Mouse (Mus musculus): ENCODE measurements around the gene Pdcd2l. TPM values are rescaled to one million over a fixed set of nuclear protein-coding genes. Genes with fewer than 3 reads are reported as not detected.
"Not testable (repeated sequence)": the region's sequence is repeated elsewhere in the genome, so short reads cannot be mapped to it uniquely, and the experiment has no call there.

Pdcd2l gene
- polyA plus RNA-seq, 1 experiment from 2014 or later: 53.6 TPM

DNA sequence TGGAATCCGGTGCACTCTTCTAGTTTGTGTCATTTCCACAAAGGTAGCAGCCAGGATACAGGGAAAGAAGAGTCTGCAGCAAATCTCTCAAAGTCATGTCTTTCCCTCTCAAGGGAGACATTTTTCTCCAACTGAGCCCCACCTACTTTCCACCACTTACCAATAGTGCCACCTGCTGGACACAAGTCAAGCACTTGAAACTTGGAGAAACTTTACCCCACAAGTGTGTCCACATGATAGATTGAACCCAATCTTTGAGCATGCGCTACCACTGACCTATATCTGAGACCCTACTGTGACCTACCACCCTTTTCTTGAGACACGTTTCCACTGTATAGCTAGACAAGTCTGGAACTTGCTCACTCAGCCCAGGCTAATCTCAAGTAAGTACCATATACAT, 1.9 kb upstream of the Pdcd2l start:
- H3K4me1 ChIP-seq (ENCODE audit: control insufficient read depth, insufficient read depth, low read length): peaks cover 2% of the 10 kb centered on the region; the same call in 1 of the 2 replicates
- no peak overlapping the region for H3K4me3 ChIP-seq (replicated peaks; ENCODE audit: low read length)
- WGBS: 42% methylated on average over 3 of the region's 3 CpGs
- no peaks in the 10 kb centered on the region for H3K9me3 ChIP-seq (replicated peaks; ENCODE audit: control insufficient read depth, low read length)
- no peak overlapping the region for H3K27ac ChIP-seq (ENCODE audit: low read length)
- H3K36me3 ChIP-seq (ENCODE audit: control insufficient read depth, insufficient read depth, low read length): peaks cover 24% of the 10 kb centered on the region
- ATAC-seq (ENCODE audit: insufficient read depth, low FRiP score): no peak
- no peak overlapping the region for H3K4me2 ChIP-seq (ENCODE audit: low read depth, low read length)
- no peaks in the 10 kb centered on the region for H3K27me3 ChIP-seq (ENCODE audit: control insufficient read depth, insufficient read depth, low read length)
- H3K9ac ChIP-seq (ENCODE audit: low read length): no peak overlapping the region

GRCm38 (mm10) chr7:34195632-34196031, 829 bp downstream of the Pdcd2l start:
- H3K4me2 ChIP-seq (ENCODE audit: low read depth, low read length): peak overlapping the region; percentile 87
- peak overlapping the region; percentile 95 for H3K9ac ChIP-seq (ENCODE audit: low read length)
- H3K4me3 ChIP-seq (replicated peaks; ENCODE audit: low read length): peak overlapping the region; percentile 96
- peak; percentile 27; the same call in 1 of the 2 replicates for ATAC-seq (ENCODE audit: insufficient read depth, low FRiP score)
- H3K27ac ChIP-seq (ENCODE audit: low read length): peak overlapping the region; percentile 80; the same call in 1 of the 2 replicates
- H3K36me3 ChIP-seq (ENCODE audit: control insufficient read depth, insufficient read depth, low read length): peaks cover 11% of the 10 kb centered on the region
- 45% methylated on average over 3 of the region's 3 CpGs for WGBS
- H3K4me1 ChIP-seq (ENCODE audit: control insufficient read depth, insufficient read depth, low read length): peaks cover 2% of the 10 kb centered on the region; the same call in 1 of the 2 replicates
- H3K27me3 ChIP-seq (ENCODE audit: control insufficient read depth, insufficient read depth, low read length): no peaks in the 10 kb centered on the region
- no peaks in the 10 kb centered on the region for H3K9me3 ChIP-seq (replicated peaks; ENCODE audit: control insufficient read depth, low read length)

DNA sequence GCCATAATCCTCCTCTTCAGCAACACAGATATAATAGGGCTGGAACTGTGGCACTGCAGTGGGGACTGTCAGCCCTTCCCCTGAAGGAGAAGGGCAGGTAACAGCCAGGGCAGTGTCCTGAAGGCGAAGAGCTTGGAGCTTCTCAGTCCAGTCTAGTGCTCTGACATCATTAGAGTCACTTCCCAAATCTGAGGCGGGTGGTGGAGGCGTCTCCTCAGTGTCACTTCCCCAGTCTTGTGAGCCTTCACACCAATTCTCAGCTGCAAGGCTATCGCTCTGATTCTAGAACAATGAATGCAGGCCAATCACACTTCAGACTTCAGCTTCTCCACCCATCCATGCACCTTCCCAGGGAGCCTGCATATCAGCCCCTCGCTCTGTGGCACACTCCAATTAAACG, 3.6 kb downstream of the Pdcd2l start:
- Histone ChIP-seq H3K4me3 (replicated peaks; ENCODE audit: low read length) (no peak overlapping the region), H3K4me1 (ENCODE audit: control insufficient read depth, insufficient read depth, low read length) (peaks cover 2% of the 10 kb centered on the region; the same call in 1 of the 2 replicates), H3K9me3 (replicated peaks; ENCODE audit: control insufficient read depth, low read length) (no peaks in the 10 kb centered on the region), H3K27me3 (ENCODE audit: control insufficient read depth, insufficient read depth, low read length) (no peaks in the 10 kb centered on the region), H3K27ac (ENCODE audit: low read length) (no peak overlapping the region), H3K9ac (ENCODE audit: low read length) (no peak overlapping the region), H3K36me3 (ENCODE audit: control insufficient read depth, insufficient read depth, low read length) (peaks cover 19% of the 10 kb centered on the region), H3K4me2 (ENCODE audit: low read depth, low read length) (no peak overlapping the region)
- WGBS: 92% methylated on average over 6 of the region's 6 CpGs
- no peak for ATAC-seq (ENCODE audit: insufficient read depth, low FRiP score)

GRCm38 (mm10) chr7:34189376-34189989, 7.0 kb downstream of the Pdcd2l start:
- Histone ChIP-seq H3K4me3 (replicated peaks; ENCODE audit: low read length) (no peak overlapping the region), H3K9ac (ENCODE audit: low read length) (no peak overlapping the region), H3K27me3 (ENCODE audit: control insufficient read depth, insufficient read depth, low read length) (no peaks in the 10 kb centered on the region), H3K27ac (ENCODE audit: low read length) (no peak overlapping the region), H3K36me3 (ENCODE audit: control insufficient read depth, insufficient read depth, low read length) (peaks cover 40% of the 10 kb centered on the region), H3K9me3 (replicated peaks; ENCODE audit: control insufficient read depth, low read length) (no peaks in the 10 kb centered on the region), H3K4me1 (ENCODE audit: control insufficient read depth, insufficient read depth, low read length) (no peaks in the 10 kb centered on the region), H3K4me2 (ENCODE audit: low read depth, low read length) (no peak overlapping the region)
- ATAC-seq (ENCODE audit: insufficient read depth, low FRiP score): no peak
- WGBS: 82% methylated on average over 12 of the region's 12 CpGs

DNA sequence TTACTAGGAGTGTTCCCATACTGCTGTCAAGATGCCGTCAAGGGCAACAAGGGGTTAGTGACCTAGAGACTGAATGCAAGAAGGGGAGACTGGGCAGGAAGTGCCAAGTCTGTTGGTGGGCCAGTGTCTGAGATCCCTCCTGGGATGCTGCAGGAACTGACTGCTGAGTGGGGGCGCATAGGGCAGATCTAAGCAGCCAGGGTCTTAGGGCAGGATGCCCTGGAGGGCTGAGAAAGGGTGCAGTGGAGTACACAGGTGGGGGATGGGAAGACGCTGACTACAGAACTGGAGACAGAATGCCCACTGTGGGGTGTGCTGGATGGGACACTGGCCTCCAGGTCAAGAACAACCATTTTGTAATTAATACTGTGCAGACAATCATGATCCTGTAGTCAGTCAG, 12.7 kb downstream of the Pdcd2l start:
- no peaks in the 10 kb centered on the region for H3K9me3 ChIP-seq (replicated peaks; ENCODE audit: control insufficient read depth, low read length)
- ATAC-seq (ENCODE audit: insufficient read depth, low FRiP score): 0 out of 2 replicates have a peak, but pooled peaks have one; percentile 21
- H3K27me3 ChIP-seq (ENCODE audit: control insufficient read depth, insufficient read depth, low read length): no peaks in the 10 kb centered on the region
- no peaks in the 10 kb centered on the region for H3K4me1 ChIP-seq (ENCODE audit: control insufficient read depth, insufficient read depth, low read length)
- H3K36me3 ChIP-seq (ENCODE audit: control insufficient read depth, insufficient read depth, low read length): peaks cover 34% of the 10 kb centered on the region
- H3K4me3 ChIP-seq (replicated peaks; ENCODE audit: low read length): no peak overlapping the region
- peak overlapping the region; percentile 57; the same call in 1 of the 2 replicates for H3K27ac ChIP-seq (ENCODE audit: low read length)
- 76% methylated on average over 3 of the region's 3 CpGs for WGBS
- H3K9ac ChIP-seq (ENCODE audit: low read length): no peak overlapping the region
- H3K4me2 ChIP-seq (ENCODE audit: low read depth, low read length): no peak overlapping the region

- Histone ChIP-seq H3K36me3 (ENCODE audit: control insufficient read depth, insufficient read depth, low read length) (peaks cover 31% of the 10 kb centered on the region), H3K9ac (ENCODE audit: low read length) (no peak overlapping the region), H3K9me3 (replicated peaks; ENCODE audit: control insufficient read depth, low read length) (no peaks in the 10 kb centered on the region), H3K27ac (ENCODE audit: low read length) (peak overlapping the region; percentile 57), H3K4me1 (ENCODE audit: control insufficient read depth, insufficient read depth, low read length) (no peaks in the 10 kb centered on the region), H3K4me2 (ENCODE audit: low read depth, low read length) (no peak overlapping the region), H3K4me3 (replicated peaks; ENCODE audit: low read length) (no peak overlapping the region), H3K27me3 (ENCODE audit: control insufficient read depth, insufficient read depth, low read length) (no peaks in the 10 kb centered on the region)
- ATAC-seq (ENCODE audit: insufficient read depth, low FRiP score): peak; percentile 62; the same call in 1 of the 2 replicates
- 80% methylated on average over 13 of the region's 13 CpGs for WGBS
These were observed 13.1 kb downstream of the Pdcd2l start for GRCm38 (mm10) chr7:34183356-34183755.

DNA sequence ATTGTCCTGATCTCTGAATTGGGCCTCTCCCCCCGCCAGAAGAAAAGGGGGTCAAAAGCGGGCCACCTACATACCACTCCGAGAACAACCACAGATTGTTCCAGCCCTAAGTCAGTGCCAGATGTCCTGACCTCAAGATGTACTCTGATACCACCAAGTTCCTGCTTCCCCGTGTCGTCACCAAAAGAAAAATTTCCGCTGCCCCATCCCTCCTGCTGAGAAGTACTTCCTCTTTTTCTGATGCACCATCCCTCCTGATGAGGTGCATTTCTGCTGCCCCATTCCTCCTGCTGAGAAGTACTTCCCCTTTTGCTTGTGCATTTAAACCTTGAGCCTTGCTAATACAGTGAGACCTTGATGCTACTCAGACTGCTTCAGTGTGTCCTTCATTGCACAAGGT, 20.2 kb downstream of the Pdcd2l start:
- H3K4me3 ChIP-seq (replicated peaks; ENCODE audit: low read length); H3K4me2 ChIP-seq (ENCODE audit: low read depth, low read length); H3K36me3 ChIP-seq (ENCODE audit: control insufficient read depth, insufficient read depth, low read length); H3K27ac ChIP-seq (ENCODE audit: low read length); ATAC-seq (ENCODE audit: insufficient read depth, low FRiP score); H3K9ac ChIP-seq (ENCODE audit: low read length); H3K27me3 ChIP-seq (ENCODE audit: control insufficient read depth, insufficient read depth, low read length); H3K4me1 ChIP-seq (ENCODE audit: control insufficient read depth, insufficient read depth, low read length); H3K9me3 ChIP-seq (replicated peaks; ENCODE audit: control insufficient read depth, low read length): not testable (repeated sequence)
- 80% methylated on average over 6 of the region's 6 CpGs for WGBS

- ATAC-seq (ENCODE audit: insufficient read depth, low FRiP score): no peak
- Histone ChIP-seq H3K4me3 (replicated peaks; ENCODE audit: low read length) (no peak overlapping the region), H3K27ac (ENCODE audit: low read length) (no peak overlapping the region), H3K36me3 (ENCODE audit: control insufficient read depth, insufficient read depth, low read length) (no peaks in the 10 kb centered on the region), H3K27me3 (ENCODE audit: control insufficient read depth, insufficient read depth, low read length) (no peaks in the 10 kb centered on the region), H3K4me2 (ENCODE audit: low read depth, low read length) (no peak overlapping the region), H3K4me1 (ENCODE audit: control insufficient read depth, insufficient read depth, low read length) (peaks cover 4% of the 10 kb centered on the region; the same call in 1 of the 2 replicates), H3K9ac (ENCODE audit: low read length) (no peak overlapping the region), H3K9me3 (replicated peaks; ENCODE audit: control insufficient read depth, low read length) (no peaks in the 10 kb centered on the region)
- whole genome bisulfite sequencing: 70% methylated on average over 1 of the region's 1 CpGs
These were observed 24.2 kb downstream of the Pdcd2l start for GRCm38 (mm10) chr7:34172251-34172650.

- H3K4me1 ChIP-seq (ENCODE audit: control insufficient read depth, insufficient read depth, low read length): peaks cover 8% of the 10 kb centered on the region
- H3K9me3 ChIP-seq (replicated peaks; ENCODE audit: control insufficient read depth, low read length): no peaks in the 10 kb centered on the region
- H3K27ac ChIP-seq (ENCODE audit: low read length): peak within 1 kb of the TSS; percentile 90
- peak within 1 kb of the TSS; percentile 64 for H3K4me2 ChIP-seq (ENCODE audit: low read depth, low read length)
- ATAC-seq (ENCODE audit: insufficient read depth, low FRiP score): no peak
- H3K9ac ChIP-seq (ENCODE audit: low read length): peak within 1 kb of the TSS; percentile 96
- H3K36me3 ChIP-seq (ENCODE audit: control insufficient read depth, insufficient read depth, low read length): 0 out of 2 replicates have a peak, but pooled peaks cover 4% of the 10 kb centered on the region
- 67% methylated on average over 3 of the region's 3 CpGs for WGBS
- no peaks in the 10 kb centered on the region for H3K27me3 ChIP-seq (ENCODE audit: control insufficient read depth, insufficient read depth, low read length)
- peak within 1 kb of the TSS; percentile 97 for H3K4me3 ChIP-seq (replicated peaks; ENCODE audit: low read length)
These were observed 27.0 kb downstream of the Pdcd2l start, which contains the start of gene Uba2 for GRCm38 (mm10) chr7:34169454-34169853. Gene Uba2, minus strand, starts transcription at chr7:34169599.
